Mouse (Mus musculus) cerebellum, adult 9-11 months (tissue): ENCODE results near the gene Pid1.
"Not testable (repeated sequence)": the region's sequence is repeated elsewhere in the genome, so short reads cannot be mapped to it uniquely, and the experiment has no call there.

Source experiments
- DNase-seq: peaks from one replicate; pipeline ENCODE4 v3.0.0; 2022

Gene Pid1

GRCm38 (mm10) chr1:84357216-84357615 is 6.8 kb downstream of the Pid1 start:
- DNase-seq: no peak

- DNase-seq: no peak
Measured at GRCm38 (mm10) chr1:84350262-84350661, 13.7 kb downstream of the Pid1 start.

GRCm38 (mm10) chr1:84347796-84348476 is 16.0 kb downstream of the Pid1 start:
- DNase-seq: no peak

- not testable (repeated sequence) for DNase-seq
Measured at GRCm38 (mm10) chr1:84332797-84333196, 31.2 kb downstream of the Pid1 start.

DNA sequence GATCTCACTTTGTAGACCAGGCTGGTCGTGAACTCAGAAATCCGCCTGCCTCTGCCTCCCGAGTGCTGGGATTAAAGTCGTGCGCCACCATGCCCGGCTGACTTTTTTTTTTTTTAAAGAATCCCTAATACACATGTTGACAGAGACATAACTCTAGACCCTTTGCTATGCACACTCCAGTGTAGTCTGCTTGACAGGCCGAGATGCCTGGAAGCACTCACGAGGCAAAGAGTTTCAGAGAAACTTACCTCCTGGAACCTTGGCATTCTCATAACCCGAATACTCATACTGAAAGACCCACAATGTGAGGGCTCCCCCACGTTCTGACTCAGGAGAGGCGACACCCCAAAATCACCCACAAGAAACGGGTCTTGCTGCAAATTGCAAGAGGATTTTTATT is 32.1 kb downstream of the Pid1 start:
- not testable (repeated sequence) for DNase-seq

- no peak for DNase-seq
Measured at GRCm38 (mm10) chr1:84325309-84325708, 38.7 kb downstream of the Pid1 start.

DNA sequence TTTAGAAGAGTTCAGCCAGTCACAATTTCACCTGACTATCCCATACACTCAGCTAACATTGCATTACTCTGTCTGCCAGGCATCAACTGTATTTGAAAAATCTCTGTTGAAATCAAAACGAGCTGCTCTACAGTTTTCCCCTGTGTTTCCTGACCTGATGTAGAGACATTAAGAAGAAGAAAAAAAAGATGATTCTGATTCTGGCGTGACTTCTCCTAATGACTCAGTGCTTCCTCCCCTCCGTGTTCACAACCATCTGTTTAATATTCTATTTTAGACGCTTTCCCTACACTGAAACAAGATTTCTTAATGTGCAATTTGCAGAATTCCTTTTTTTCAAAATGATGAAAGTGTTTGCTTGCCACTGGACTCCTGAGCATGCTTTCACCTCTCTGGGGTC is 42.7 kb downstream of the Pid1 start:
- no peak for DNase-seq

DNA sequence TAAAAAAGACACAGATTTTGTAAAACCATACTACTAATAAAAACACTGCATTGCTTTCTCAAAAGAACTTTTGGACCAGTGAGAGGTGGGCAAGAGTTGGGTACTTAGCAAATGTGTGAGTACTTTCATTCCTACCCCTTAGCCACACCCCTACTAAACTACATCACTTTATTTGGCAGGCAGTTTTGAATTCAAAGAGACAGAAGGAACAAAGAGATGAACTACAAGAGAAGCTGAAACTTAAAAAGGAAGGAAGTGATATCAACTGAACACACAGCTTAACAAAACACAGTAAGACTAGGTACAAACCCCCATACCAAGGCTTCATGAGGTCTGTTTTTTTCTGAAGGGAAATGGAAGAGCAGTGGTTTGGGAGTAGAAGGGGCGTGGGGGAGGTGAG is 45.4 kb downstream of the Pid1 start:
- no peak for DNase-seq

DNA sequence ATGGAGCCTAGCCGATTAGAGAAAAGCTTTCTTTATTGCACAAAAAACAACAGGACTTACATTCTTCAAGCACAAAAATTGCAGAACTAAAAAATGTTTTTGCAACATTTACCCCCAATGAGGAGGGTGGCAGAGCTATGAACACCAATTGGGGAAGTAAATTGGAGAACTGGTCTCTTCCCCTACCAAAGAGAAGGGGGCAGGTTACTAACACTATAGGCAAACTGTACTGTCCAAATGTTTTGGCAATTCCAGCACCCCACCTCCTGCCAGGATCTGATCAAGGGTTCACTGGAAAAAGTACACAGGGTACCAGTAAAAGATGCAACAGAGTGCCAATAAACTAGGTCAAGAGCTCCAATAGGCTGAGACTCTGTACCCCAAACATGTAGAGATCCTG is 46.2 kb downstream of the Pid1 start:
- no peak for DNase-seq

DNA sequence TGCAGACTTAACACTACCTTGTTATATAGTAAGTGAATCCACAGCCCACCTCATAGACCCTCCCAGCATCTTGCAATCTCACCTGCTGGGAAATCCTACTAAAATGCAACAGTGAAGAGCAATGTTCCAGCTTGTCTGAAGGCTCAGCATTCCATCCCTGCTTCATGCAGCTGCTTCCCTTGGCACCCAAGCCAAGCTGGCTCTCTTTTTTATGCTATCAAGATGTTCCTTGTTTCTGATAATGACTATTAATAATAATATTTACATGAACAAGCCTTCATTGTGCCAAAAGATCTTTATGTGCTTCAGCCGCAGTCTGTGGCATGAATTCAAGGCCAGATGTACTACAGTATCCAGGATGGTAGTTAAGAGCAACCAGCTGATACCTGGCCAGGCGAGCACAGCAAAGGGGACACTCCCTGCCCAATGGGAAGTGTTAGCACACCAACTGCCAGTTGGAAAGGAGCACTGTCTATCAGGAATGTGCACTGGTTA is 54.0 kb downstream of the Pid1 start:
- no peak for DNase-seq

- no peak for DNase-seq
Measured at GRCm38 (mm10) chr1:84305713-84306421, 58.1 kb downstream of the Pid1 start.

GRCm38 (mm10) chr1:84302788-84303187 is 61.2 kb downstream of the Pid1 start:
- no peak for DNase-seq

GRCm38 (mm10) chr1:84299719-84300118 is 64.3 kb downstream of the Pid1 start:
- no peak for DNase-seq

DNA sequence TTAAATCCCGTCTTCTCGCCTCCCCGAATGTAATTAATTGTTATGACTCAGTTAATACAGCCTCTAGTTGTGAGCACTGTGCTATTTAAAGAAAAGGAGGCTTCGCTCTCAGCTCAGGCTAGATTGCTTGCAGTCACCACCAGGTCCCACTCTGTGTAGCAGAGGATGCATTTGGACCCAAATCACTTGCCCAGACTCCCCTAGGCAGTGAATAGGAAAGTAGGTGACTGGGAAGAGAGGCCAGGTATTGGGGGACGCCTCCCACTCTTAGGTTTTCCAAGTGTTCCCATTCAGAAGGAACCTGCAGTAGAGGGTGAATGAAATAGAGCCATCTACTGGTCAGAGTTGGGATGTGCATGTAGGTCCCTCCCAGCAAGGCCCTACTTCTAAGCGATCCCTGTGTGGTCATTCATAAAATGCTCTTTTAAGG is 77.3 kb downstream of the Pid1 start:
- DNase-seq: peak; percentile 73

- no peak for DNase-seq
Measured at GRCm38 (mm10) chr1:84285620-84286019, 78.4 kb downstream of the Pid1 start.

- peak; percentile 71 for DNase-seq
Measured at GRCm38 (mm10) chr1:84284293-84285068, 79.5 kb downstream of the Pid1 start.

DNA sequence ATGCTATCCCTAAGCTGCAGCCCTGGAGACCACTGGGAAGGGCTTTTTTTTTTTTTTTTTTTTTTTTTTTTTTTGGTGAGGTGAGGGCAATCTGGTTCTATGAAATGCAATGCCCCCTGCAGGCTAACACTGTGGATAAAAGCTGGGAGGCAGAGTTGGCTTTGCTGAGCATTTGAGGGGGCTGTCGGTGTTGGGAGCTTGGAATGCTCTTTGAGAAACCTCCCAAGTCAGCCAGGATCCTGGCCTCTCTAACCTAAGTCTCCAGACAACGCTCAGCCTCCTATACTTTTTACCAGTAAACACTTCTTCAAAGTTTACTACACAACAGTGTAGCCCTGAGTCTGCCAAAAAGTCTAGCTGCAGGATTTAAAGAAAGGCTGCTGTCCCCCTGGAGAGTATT is 80.9 kb downstream of the Pid1 start:
- peak; percentile 20 for DNase-seq

GRCm38 (mm10) chr1:84280171-84280570 is 83.8 kb downstream of the Pid1 start:
- no peak for DNase-seq

DNA sequence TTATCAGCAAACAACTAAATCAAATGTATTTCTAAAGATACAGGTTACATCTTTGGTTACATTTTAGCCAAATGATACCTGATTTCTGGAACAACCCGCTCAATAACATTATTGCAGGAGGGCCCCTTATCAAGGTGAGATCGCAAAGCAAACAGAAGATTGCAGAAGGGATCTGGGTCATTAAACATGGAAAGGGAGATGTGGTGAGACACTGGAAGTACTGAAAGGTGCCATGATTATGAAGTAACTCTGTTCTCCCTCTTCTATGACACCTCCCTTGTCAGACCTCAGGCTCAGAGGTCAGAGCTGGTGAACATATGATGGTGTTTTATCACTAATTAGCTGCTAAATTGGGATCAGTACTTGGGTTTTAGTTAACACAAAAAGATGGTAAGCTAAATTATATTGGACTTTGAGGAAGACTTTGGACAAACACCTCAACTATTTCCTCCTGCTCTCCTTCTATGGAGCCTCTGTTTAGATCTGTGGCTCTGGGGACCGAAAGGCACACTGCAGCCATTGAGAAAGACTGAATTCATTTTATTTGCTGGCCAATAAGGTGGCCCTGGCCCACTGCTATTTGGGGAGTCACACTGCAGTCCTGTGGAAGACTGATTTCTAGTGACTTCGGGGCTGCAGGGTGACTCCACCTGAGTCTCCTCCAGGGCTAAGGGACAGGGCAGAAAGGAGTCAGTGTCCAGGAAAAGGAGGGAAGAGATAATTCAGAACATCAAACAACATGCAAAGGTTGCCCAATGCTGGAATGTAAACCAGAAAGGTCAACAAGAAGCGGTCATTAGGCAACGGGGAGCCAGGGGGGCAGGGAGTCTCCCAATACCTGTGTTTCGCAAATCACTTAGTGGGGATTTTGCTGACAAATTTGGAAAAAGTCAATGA is 85.4 kb downstream of the Pid1 start:
- DNase-seq: no peak

- DNase-seq: peak; percentile 14
Measured at GRCm38 (mm10) chr1:84272951-84273350, 91.0 kb downstream of the Pid1 start.

DNA sequence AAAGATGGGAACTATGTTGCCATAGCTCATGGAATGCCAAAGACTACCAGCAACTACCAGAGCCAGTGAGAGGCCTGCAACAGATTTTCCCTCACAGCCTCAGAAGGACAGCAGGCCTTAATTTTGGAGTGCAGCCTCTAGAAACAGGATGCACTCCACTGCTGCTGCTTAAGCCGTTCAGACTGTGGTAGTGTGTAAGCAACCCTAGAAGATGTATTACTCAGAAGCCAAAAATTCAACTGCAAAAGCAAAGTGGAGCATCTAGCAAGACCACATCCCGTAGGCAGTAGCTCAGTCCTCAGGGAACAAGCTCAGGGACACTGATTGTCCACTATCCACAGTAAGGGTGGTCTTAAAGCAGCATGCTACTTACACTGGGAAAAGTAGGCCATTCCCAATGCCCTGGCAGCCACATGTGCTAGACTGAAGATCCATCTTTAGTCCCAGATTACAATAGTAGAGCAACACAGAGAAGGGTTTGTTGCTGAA is 92.2 kb downstream of the Pid1 start:
- DNase-seq: no peak

GRCm38 (mm10) chr1:84257656-84258055 is 106.3 kb downstream of the Pid1 start:
- no peak for DNase-seq
